Mouse (Mus musculus) thymus, postnatal 36 days (tissue): ENCODE results near the gene Igdcc4.

ENCODE experiments used
- DNase-seq, 2 experiments: peaks; one replicate each; pipeline ENCODE4 v3.0.0; 2022; ENCODE audit warnings: mixed read lengths in 2 of 2

The Igdcc4 gene

GRCm38 (mm10) chr9:65113694-65114093 is 12.4 kb downstream of the Igdcc4 start:
- DNase-seq, result no peak

GRCm38 (mm10) chr9:65115891-65116290 is 14.6 kb downstream of the Igdcc4 start:
- no peak for DNase-seq

- no peak for DNase-seq
Measured at GRCm38 (mm10) chr9:65117516-65117915, 16.2 kb downstream of the Igdcc4 start.

- DNase-seq, result peak; percentile 26 to 32
Measured at GRCm38 (mm10) chr9:65120935-65121334, 19.6 kb downstream of the Igdcc4 start.

- DNase-seq, result no peak
Measured at GRCm38 (mm10) chr9:65122545-65122944, 21.3 kb downstream of the Igdcc4 start.

- DNase-seq, result peak; percentile 27 to 38
Measured at GRCm38 (mm10) chr9:65123552-65124168, 22.4 kb downstream of the Igdcc4 start.

GRCm38 (mm10) chr9:65128123-65128815 is 27.0 kb downstream of the Igdcc4 start:
- DNase-seq, result peak; percentile 63 to 68

- no peak for DNase-seq
Measured at GRCm38 (mm10) chr9:65131717-65132116, 30.4 kb downstream of the Igdcc4 start.

- DNase-seq, result peak; percentile 66 to 71
Measured at GRCm38 (mm10) chr9:65133739-65134138, 32.5 kb downstream of the Igdcc4 start.

GRCm38 (mm10) chr9:65135126-65135525 is 33.8 kb downstream of the Igdcc4 start:
- no peak for DNase-seq

- no peak for DNase-seq
Measured at GRCm38 (mm10) chr9:65140491-65140890, 39.2 kb downstream of the Igdcc4 start.

GRCm38 (mm10) chr9:65140936-65141305 is 39.6 kb downstream of the Igdcc4 start, which contains the start of gene Igdcc3:
Gene Igdcc3, plus strand, starts transcription at chr9:65141189.
- no peak for DNase-seq

- DNase-seq, result peak; percentile 36
Measured at GRCm38 (mm10) chr9:65141306-65141975, 40.2 kb downstream of the Igdcc4 start.

- DNase-seq, result no peak
Measured at GRCm38 (mm10) chr9:65141976-65142318, 40.7 kb downstream of the Igdcc4 start.

- no peak for DNase-seq
Measured at GRCm38 (mm10) chr9:65142399-65142798, 41.1 kb downstream of the Igdcc4 start.

GRCm38 (mm10) chr9:65146001-65146400 is 44.7 kb downstream of the Igdcc4 start:
- DNase-seq, result no peak

- no peak for DNase-seq
Measured at GRCm38 (mm10) chr9:65148507-65148906, 47.2 kb downstream of the Igdcc4 start.

- DNase-seq, result no peak
Measured at GRCm38 (mm10) chr9:65152711-65153330, 51.5 kb downstream of the Igdcc4 start.

GRCm38 (mm10) chr9:65153331-65153711 is 52.0 kb downstream of the Igdcc4 start:
- no peak for DNase-seq

- no peak for DNase-seq
Measured at GRCm38 (mm10) chr9:65154692-65155455, 53.6 kb downstream of the Igdcc4 start.

GRCm38 (mm10) chr9:65156604-65157003 is 55.3 kb downstream of the Igdcc4 start:
- DNase-seq, result no peak

GRCm38 (mm10) chr9:65157631-65158030 is 56.3 kb downstream of the Igdcc4 start:
- DNase-seq, result no peak

GRCm38 (mm10) chr9:65161188-65161587 is 59.9 kb downstream of the Igdcc4 start:
- no peak for DNase-seq
